Mouse (Mus musculus): ENCODE data around the gene Suclg2. TPM values are rescaled to one million over a fixed set of nuclear protein-coding genes. Genes with fewer than 3 reads are reported as not detected.
"Not testable (repeated sequence)": the region's sequence is repeated elsewhere in the genome, so short reads cannot be mapped to it uniquely, and the experiment has no call there.

The Suclg2 gene
- total RNA-seq, 2 experiments from 2014 or later: 14.1 to 17.3 TPM

DNA sequence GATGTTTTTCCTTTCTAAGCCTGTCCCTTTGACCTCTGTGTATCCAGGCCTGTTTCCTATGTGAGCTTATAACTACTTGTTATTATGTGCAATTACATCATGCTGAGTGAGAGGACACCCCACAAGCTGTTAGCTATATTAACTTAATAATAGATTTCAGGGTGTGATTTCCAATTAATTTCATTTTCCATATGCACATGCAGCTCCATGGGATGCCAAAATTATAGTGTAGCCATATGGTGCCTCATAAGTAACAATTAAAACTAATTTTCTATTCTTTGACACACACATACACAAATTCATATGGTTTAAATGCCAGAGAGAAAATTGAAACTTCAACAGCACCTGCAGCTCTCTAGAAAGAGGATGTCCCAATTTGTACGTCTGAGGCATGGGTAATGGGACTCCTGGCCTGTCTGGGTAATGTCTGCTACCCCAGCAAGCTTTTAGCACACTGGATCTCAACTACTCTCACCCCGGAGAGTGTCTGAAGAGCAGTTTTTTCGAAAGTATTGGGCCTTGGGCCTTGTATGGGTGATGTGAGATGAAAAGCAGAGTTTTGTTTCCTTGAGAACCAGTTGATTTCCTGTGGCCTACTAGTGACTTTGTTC lies 106.1 kb downstream of the Suclg2 start:
- intact Hi-C loops (cut with DNase I): no loop called here
- DNase-seq (ENCODE audit: extremely low spot score in 1 of 2, low spot score in 2 of 2): no peak
- no peak overlapping the region for H3K4me3 ChIP-seq
- no peak overlapping the region for H3K27ac ChIP-seq
- TF ChIP-seq CTCF (IDR thresholded peaks at IDR 0.05): no peak

DNA sequence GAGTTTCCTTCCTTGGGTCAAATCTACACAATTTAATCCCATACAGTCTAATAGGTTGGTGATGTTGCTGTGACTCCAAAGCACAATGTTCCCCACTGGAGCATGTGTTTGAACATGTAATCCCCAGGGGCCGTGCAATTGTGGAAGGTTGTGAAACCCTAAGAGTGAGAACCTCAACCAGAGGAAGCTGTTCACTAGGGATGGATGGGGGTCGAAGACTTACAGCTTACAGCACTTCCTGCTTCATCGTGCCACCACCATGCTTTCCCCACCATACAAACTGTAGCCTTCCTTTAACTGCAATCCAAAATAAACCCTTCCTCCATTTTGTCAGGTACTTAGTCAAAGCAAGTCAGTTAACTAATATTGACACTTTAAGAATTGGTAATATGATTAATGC lies 107.5 kb downstream of the Suclg2 start:
- intact Hi-C loops (cut with DNase I): no loop called here

DNA sequence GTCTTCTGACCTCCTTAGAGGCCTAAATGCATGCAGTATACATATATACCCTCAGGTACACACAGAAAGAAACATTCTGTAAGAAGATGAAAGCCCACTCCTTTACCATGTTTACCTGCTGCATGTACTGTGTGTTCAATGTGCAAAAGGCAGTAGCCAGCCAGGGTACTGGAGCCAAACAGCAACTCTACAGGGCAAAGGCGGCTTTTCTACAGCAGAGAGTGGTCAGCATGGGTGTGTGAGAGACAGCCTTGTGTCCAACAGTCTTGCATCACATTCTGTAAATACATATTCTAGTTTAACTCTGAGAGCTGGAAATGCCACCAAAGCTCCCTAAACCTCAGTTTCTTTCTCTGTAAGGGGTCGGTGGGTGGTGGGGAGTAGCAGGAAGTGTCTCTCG lies 110.5 kb downstream of the Suclg2 start:
- no peak for DNase-seq (ENCODE audit: extremely low spot score in 1 of 2, low spot score in 2 of 2)
- H3K4me3 ChIP-seq: no peak overlapping the region
- TF ChIP-seq CTCF (IDR thresholded peaks at IDR 0.05): no peak
- intact Hi-C loops (cut with DNase I): no loop called here
- H3K27ac ChIP-seq: no peak overlapping the region

More for the DNA sequence above, 107.5 kb downstream of the Suclg2 start:
- no peak for TF ChIP-seq CTCF (IDR thresholded peaks at IDR 0.05)
- Histone ChIP-seq H3K27ac (no peak overlapping the region), H3K4me3 (no peak overlapping the region)
- no peak for DNase-seq (ENCODE audit: extremely low spot score in 1 of 2, low spot score in 2 of 2)

DNA sequence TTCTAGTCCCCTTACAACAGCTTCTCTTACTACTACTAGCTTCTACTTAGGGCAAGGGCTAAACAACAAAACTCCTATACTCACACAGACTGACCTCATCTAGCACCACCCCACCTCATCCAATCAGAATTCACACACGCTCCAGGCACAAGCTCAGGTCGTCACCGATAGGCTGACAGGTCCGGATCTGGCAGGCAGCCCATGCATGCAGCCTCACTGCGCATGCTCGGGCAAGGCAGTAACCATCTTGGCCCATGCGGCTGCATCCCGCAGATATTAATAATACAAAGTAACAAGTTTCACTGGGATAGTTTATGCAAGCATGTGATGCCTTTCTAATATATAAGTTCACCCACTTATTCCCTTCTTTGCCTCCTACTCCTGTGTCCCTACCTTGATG lies 117.9 kb downstream of the Suclg2 start:
- H3K4me3 ChIP-seq; H3K27ac ChIP-seq; intact Hi-C loops (cut with DNase I); DNase-seq (ENCODE audit: extremely low spot score in 1 of 2, low spot score in 2 of 2): not testable (repeated sequence)

DNA sequence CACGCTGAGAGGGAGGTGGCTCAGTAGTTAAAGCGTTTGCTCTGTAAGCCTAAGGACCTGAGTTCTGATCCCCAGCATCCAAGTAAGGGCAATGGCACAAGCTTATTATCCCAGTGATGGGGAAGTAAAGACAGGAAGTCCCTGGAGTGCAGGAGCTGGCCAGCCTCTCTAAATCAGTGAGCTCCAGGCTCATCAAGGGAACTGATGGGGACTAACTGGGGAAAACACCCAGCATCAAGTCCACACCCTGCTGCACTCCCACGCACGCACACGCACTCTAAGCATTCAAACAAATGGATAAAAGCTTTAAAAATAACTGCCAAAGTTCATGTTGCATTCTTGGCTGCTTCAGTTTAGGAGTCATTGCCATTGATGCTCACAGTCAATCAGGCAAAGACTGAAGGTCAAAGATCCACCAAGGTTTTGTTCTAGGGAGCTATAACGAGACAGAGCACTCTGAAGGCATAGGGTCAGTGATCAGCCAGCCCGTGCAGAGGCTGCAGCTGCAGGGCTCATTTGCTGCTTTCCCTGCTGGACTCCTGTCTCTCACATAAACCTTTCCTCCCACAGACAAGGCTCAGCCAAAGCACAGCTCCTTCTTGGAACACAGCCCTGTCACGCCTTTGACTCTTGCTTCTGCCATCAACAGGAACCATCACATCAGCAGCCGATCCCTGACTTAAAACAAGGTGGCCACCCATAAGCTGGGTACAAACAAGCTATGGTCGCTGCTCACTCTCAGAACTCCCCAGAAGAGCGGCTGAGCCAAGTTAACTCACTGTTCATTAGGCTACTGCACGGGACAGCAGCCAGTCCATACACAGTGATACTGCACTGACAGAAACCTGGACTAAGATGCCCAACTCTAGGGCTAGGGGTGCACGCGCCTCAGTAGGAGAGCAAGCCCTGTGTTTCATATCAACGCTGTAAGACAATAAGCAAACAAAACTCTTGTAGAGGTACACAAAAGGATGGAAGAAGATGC lies 121.5 kb downstream of the Suclg2 start:
- intact Hi-C loops (cut with DNase I): no loop called here
- Histone ChIP-seq H3K4me3 (no peak overlapping the region), H3K27ac (no peak overlapping the region)
- TF ChIP-seq CTCF (IDR thresholded peaks at IDR 0.05): no peak
- DNase-seq (ENCODE audit: extremely low spot score in 1 of 2, low spot score in 2 of 2): no peak

DNA sequence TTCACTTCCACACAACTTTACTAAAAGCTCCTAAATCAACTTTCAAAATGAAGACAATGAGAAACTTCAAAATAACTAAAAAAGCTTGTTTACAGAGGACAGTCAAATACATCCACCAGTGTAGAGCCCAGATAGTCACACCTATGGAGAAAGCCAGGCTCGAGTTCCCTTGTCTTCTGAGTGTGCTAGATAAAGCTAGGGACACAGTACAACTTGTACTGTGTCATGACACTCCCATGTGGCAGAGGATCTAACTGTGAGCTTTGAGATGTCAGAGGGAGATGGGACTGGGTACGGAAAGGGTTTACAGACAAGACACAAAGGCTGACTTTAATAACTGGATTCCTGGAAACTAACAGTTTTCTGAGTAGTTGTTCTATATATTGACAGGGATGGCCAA lies 122.7 kb downstream of the Suclg2 start:
- H3K4me3 ChIP-seq: no peak overlapping the region
- no peak for TF ChIP-seq CTCF (IDR thresholded peaks at IDR 0.05)
- intact Hi-C loops (cut with DNase I): no loop called here
- H3K27ac ChIP-seq: no peak overlapping the region
- no peak for DNase-seq (ENCODE audit: extremely low spot score in 1 of 2, low spot score in 2 of 2)

DNA sequence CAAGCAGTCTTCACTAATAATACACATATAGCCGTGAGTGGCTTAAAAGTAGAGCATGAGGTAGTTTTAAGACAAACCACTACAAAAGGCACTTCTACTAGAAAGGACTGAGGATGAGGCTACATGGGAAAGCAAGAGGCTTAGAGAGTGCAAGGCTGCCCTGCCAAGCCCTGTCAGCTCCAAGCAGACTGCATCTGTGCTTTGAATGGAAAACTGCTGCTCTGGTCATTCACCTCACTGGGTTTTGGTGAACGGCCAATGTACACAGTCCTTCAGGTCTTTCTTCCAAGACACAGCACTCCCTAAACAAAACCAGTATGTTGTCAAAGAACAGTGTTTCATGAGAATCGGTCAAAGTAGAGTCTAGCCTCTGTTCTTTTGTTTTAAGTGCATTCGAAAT lies 124.4 kb downstream of the Suclg2 start:
- intact Hi-C loops (cut with DNase I): no loop called here
- Histone ChIP-seq H3K4me3 (no peak overlapping the region), H3K27ac (no peak overlapping the region)
- TF ChIP-seq CTCF (IDR thresholded peaks at IDR 0.05): no peak
- DNase-seq (ENCODE audit: extremely low spot score in 1 of 2, low spot score in 2 of 2): no peak

DNA sequence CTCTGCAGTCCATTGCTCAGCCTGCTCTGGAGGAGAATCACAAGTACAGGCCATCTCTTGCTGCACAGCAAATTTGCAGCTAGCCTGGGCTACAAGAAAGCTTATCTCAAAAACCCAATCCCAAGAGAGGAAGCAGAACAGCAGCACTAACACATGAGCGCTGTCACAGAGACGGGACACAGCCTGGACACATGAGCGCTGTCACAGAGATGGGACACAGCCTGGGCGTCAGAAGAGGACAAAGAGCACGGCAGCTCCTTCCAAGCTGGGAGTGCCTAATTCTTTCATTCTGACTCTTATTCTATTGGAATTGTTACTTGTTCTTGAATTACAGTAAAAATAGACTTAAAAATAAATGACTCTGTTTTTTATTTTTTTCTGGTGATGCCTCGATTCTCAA lies 126.2 kb downstream of the Suclg2 start:
- intact Hi-C loops (cut with DNase I): no loop called here
- Histone ChIP-seq H3K27ac (no peak overlapping the region), H3K4me3 (no peak overlapping the region)
- TF ChIP-seq CTCF (IDR thresholded peaks at IDR 0.05): no peak
- no peak for DNase-seq (ENCODE audit: extremely low spot score in 1 of 2, low spot score in 2 of 2)

DNA sequence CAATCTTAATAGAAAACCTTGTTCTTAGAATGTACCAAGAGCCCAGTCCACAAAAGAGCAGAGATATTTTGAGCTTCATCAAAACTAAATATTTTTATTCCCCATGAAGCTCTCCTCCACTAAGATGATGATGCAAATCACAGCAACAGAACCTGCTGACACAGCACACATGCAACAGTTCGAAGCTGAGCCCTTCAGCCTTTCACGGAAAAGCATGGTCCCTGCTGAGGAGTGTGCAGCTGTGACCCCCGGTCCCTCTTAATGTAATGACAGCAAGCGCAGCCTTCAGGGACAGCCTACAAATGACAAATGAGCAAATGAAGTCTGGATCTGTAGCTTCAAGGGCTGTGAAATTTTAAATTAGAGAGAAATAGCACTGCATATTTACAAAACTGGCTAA lies 128.1 kb downstream of the Suclg2 start:
- no peak overlapping the region for H3K27ac ChIP-seq
- TF ChIP-seq CTCF (IDR thresholded peaks at IDR 0.05): no peak
- intact Hi-C loops (cut with DNase I): no loop called here
- H3K4me3 ChIP-seq: no peak overlapping the region
- DNase-seq (ENCODE audit: extremely low spot score in 1 of 2, low spot score in 2 of 2): no peak

DNA sequence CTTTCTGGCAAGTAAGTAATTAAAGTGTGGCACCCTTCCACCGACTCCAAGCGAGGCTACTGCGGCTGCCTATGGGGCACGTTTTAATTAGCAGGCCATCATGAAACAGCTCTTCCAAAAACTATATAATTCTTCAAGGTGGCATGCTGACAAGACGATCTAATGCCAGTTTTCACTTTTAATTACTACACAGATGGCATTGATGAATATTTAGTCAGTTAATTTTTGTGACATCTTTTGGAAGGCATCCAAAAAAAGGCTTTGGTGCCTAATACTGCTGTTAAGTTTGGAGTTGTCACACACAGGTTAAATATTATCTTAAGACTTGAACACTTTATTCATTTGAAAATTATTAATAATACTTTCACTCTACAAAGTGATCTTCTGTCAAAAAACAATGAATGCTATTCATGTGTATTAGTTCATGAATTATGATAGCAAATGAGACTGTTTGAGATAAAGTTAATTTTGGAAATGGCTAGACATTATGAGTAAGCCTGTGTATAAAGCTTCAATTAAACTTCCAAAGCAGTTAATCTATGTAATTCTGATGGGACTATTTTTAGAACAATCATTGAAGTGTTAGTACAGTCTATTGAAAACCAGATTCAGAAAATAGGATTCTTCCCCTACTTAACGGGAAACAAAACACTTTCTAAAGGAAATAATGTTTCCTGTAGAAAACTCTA lies 131.3 kb downstream of the Suclg2 start:
- Histone ChIP-seq H3K4me3 (no peak overlapping the region), H3K27ac (no peak overlapping the region)
- no peak for DNase-seq (ENCODE audit: extremely low spot score in 1 of 2, low spot score in 2 of 2)
- intact Hi-C loops (cut with DNase I): no loop called here
- TF ChIP-seq CTCF (IDR thresholded peaks at IDR 0.05): no peak

DNA sequence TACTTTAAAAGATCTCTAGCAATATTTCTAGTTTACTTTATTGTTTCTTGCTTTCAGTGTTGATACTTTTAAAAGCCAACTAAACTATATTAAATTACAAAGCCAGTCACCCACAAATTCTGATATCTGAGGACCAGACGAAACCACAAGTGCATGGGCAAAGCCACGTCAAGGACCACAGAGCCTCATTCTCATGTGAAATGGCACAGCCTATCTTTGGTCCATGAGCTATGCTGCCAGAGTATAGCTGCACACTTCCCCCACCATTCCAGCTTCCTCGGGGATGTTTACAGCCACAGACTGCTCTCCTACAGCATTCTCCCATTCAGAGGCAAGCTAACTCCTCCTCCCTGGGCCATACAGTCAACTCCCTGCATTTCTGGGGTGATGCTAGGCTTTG lies 136.7 kb downstream of the Suclg2 start:
- Histone ChIP-seq H3K4me3 (no peak overlapping the region), H3K27ac (no peak overlapping the region)
- TF ChIP-seq CTCF (IDR thresholded peaks at IDR 0.05): no peak
- DNase-seq (ENCODE audit: extremely low spot score in 1 of 2, low spot score in 2 of 2): no peak
- intact Hi-C loops (cut with DNase I): no loop called here

DNA sequence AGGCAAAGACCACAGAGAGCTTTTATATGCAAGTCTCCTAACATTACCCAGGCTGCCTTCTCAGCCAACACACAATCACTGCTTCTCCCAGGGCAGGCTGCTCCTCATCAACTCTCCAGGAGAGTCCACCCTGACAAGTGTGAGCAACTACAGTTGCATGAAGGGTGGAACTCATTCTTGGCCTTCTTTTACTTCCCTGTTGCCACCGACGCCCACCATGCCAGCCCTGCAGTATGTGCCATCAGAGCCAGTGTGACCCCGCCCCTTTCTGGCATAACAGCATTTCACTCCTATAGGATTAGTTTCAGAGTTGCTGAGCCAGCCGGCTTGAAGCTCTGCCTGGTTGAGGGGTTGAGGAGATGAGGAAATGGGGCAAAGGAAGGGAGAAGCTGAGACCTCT lies 138.8 kb downstream of the Suclg2 start:
- TF ChIP-seq CTCF (IDR thresholded peaks at IDR 0.05): no peak
- Histone ChIP-seq H3K27ac (no peak overlapping the region), H3K4me3 (no peak overlapping the region)
- intact Hi-C loops (cut with DNase I): no loop called here
- DNase-seq (ENCODE audit: extremely low spot score in 1 of 2, low spot score in 2 of 2): no peak

All from left cerebral cortex, adult 2 months (tissue).